Mouse (Mus musculus) spleen, postnatal 14 days (tissue): Measurements from ENCODE around the gene Kcnk3.

Source experiments
- DNase-seq, 2 experiments: peaks; one replicate each; pipeline ENCODE4 v3.0.0; 2021 to 2022; ENCODE audit warnings: low spot score in 2 of 2

The Kcnk3 gene

DNA sequence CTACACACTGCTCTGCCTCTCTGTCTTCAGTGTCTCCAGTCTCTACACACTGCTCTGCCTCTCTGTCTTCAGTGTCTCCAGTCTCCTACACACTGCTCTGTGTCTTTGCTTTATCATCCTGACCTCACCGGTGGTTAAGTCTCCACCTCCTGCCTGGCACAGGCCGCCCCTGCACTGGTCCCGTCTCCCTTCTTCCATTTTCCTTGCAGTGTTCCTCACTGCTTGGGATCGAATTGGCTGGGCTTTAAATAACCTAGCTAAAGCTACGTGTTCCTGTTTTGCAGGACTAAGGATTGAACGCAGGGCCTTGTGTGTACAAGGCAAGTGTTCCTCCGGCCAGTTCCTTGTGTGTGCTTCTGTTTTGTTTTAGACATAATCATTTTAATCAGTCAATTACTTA lies 82.1 kb downstream of the Kcnk3 start:
- DNase-seq, result no peak

GRCm38 (mm10) chr5:30674001-30674400 lies 86.0 kb downstream of the Kcnk3 start:
- DNase-seq, result no peak
